Mouse (Mus musculus) midbrain, embryonic 16.5 days (tissue): Measurements from ENCODE around the gene Dclre1b. TPM values are rescaled to one million over a fixed set of nuclear protein-coding genes. Genes with fewer than 3 reads are reported as not detected.

Experiments used
- ATAC-seq: fragments of 200-750 bp; cut with Nextera tagmentation; 2 replicates; pipeline ENCODE4 v1.8.0; 2017; ENCODE audit warnings: moderate TSS enrichment
- H3K27ac ChIP-seq: fragments of 300-500 bp; sonication (generic); 2 replicates; pipeline ENCODE4 v1.5.1; 2014; ENCODE audit warnings: mild to moderate bottlenecking, low read length, mixed read lengths
- H3K27me3 ChIP-seq: fragments of 300-500 bp; sonication (generic); 2 replicates; pipeline ENCODE4 v1.6.1; 2014; ENCODE audit warnings: low read depth, low read length, mixed read lengths; ENCODE audit not compliant: control insufficient read depth, insufficient read depth
- H3K36me3 ChIP-seq: fragments of 300-500 bp; sonication (generic); 2 replicates; pipeline ENCODE4 v1.6.1; 2014; ENCODE audit warnings: mild to moderate bottlenecking, low read length, moderate library complexity, mixed read lengths; ENCODE audit not compliant: control insufficient read depth, insufficient read depth
- H3K4me1 ChIP-seq: fragments of 300-500 bp; sonication (generic); 2 replicates; pipeline ENCODE4 v1.6.1; 2014; ENCODE audit warnings: mild to moderate bottlenecking, low read length, mixed read lengths; ENCODE audit not compliant: control insufficient read depth, insufficient read depth
- H3K4me2 ChIP-seq: fragments of 300-500 bp; sonication (generic); 2 replicates; pipeline ENCODE4 v1.6.1; 2014; ENCODE audit warnings: mild to moderate bottlenecking, low read length, mixed read lengths
- H3K4me3 ChIP-seq: fragments of 300-500 bp; sonication (generic); 2 replicates; pipeline ENCODE4 v1.5.1; 2014; ENCODE audit warnings: low read depth, mild to moderate bottlenecking, low read length, moderate library complexity, mixed read lengths
- H3K9ac ChIP-seq: fragments of 300-500 bp; sonication (generic); 2 replicates; pipeline ENCODE4 v1.6.1; 2014; ENCODE audit warnings: low read depth, low read length, mixed read lengths
- H3K9me3 ChIP-seq: fragments of 300-500 bp; sonication (generic); replicated peaks from 2 replicates; pipeline ENCODE4 v1.6.1; 2014; ENCODE audit warnings: mild to moderate bottlenecking, low read length, mixed read lengths; ENCODE audit not compliant: control insufficient read depth, poor library complexity, severe bottlenecking
- WGBS: fragments of 180-500 bp; shearing (Covaris S2); extraction: QIAGEN DNeasy Blood & Tissue Kit; methylation state at CpG from one replicate; pipeline ENCODE4 v1.1.7; 2014; 5-methylcytosine and 5-hydroxymethylcytosine counted together
- polyA plus RNA-seq: library from polyadenylated mRNA; unstranded; fragments of >200 nt; fragmentation: Nextera tagmentation; extraction: Ambion mirVana; gene quantifications from 2 replicates; pipeline ENCODE4 v1.2.1, GENCODE M21; 2015

Gene Dclre1b
- polyA plus RNA-seq, 1 experiment from 2014 or later = 20.3 TPM

DNA sequence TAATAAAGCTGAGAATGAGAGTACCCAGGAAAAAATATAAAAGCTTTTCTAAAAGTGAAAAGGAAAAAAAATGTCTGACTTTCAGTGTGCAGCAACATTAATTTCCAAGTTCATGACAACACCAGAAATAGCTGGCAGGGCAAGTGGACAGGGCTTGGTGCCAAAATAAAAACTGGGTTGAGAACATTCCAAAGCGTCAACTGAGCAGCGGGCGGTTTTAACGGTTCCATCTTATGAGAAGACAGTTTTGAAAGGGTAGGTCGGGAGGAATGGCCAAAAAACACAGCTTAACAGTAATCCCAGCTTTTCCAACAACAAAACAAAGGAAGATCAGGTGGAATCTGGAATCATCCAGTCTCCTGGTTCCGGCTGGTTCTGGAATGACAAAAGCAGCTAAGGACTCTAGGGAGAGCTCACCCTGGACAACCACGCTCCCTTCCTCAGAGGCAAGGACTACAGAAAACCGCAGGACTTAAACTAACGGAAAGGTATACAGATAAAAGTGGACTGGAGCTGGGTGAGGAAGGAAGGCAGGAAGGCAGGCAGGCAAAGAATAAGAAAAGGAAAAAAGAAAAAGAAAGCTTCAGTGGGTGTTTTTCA, 37.6 kb downstream of the Dclre1b start:
- ATAC-seq = no peak
- Histone ChIP-seq H3K4me3 (no peak overlapping the region), H3K9me3 (no peaks in the 10 kb centered on the region), H3K27me3 (no peaks in the 10 kb centered on the region), H3K4me1 (peaks cover 5% of the 10 kb centered on the region; the same call in 1 of the 2 replicates), H3K36me3 (peaks cover 3% of the 10 kb centered on the region), H3K9ac (no peak overlapping the region), H3K27ac (no peak overlapping the region), H3K4me2 (no peak overlapping the region)
- 66% methylated on average over 9 of the region's 9 CpGs for WGBS

DNA sequence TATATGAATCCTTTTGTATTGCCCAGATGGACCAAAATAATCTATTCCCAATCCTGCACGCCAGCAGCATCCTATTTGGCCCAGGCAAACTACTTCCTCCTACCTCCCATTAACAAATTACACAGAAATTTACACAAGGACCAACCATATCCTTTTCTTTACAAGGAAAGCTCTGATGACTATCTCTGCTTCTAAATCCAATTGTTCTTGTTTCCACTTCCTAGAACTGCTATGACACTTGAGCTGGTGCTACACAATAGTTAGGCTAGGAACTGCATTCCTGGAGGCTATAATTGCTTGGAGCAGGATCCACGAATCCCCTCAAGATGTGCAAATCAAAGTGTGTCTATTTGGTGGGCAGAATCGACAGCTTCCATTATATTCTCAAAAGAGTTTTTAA, 42.5 kb downstream of the Dclre1b start:
- H3K36me3 ChIP-seq = peaks cover 10% of the 10 kb centered on the region
- ATAC-seq = no peak
- H3K27ac ChIP-seq = no peak overlapping the region
- H3K4me1 ChIP-seq = peaks cover 4% of the 10 kb centered on the region; the same call in 1 of the 2 replicates
- no peak overlapping the region for H3K9ac ChIP-seq
- no peak overlapping the region for H3K4me2 ChIP-seq
- H3K4me3 ChIP-seq = no peak overlapping the region
- WGBS = 69% methylated on average over 3 of the region's 3 CpGs
- no peaks in the 10 kb centered on the region for H3K9me3 ChIP-seq
- no peaks in the 10 kb centered on the region for H3K27me3 ChIP-seq

DNA sequence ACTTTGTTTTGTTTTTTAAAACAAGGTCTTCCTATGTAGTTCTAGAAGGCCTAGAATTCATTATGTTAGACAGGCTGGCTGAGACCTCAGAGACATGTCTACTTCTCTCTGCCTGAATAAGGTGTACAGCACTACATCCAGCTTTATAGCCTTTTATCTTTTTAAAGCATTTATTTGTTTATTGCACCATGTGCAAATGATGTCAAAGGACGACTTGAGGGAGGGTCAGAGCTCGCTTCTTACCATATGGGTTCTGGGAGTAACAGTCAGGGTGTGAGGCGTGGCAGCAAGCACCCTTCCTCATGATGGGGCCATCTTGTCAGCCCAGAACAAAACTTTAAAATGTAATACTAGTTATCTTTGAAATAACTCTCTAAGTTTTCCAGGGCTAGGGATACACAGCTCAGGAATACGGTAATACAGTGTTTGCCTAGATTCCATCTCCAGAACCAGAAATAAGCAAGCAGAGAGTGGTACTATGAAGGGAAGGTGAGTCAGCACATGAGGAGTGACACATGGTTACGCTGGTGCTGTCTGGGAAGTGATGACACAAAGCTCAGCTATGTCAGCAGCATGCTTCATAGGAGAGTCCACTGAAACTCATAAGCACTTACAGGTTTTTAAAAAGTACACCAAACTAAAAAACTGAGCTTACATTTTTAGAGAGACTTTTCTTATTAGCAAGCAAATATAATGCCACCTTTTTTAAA, 49.8 kb downstream of the Dclre1b start:
- peaks cover 22% of the 10 kb centered on the region for H3K36me3 ChIP-seq
- H3K9ac ChIP-seq = no peak overlapping the region
- H3K4me1 ChIP-seq = no peaks in the 10 kb centered on the region
- H3K4me2 ChIP-seq = no peak overlapping the region
- H3K27ac ChIP-seq = no peak overlapping the region
- 92% methylated on average over 5 of the region's 5 CpGs for WGBS
- H3K9me3 ChIP-seq = no peaks in the 10 kb centered on the region
- no peak for ATAC-seq
- H3K4me3 ChIP-seq = no peak overlapping the region
- H3K27me3 ChIP-seq = no peaks in the 10 kb centered on the region

DNA sequence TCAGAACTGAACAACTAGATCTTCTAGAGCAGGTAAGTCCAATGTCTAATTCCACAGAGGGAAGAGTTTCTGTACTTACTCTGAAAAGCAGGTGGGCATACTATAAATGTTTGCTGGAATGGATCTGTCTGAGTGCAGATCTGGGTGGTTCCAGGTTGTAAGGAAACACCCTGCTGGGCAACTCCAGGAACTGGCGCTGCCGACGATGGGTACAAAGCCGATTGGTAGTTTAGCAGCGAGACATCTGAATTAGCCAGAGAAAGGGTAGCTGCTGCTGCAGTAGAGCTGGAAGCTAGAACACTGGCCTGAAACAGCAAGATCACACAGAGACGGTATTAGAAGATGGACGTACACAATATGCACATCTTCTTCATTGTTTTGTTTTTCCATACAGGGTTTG, 50.8 kb downstream of the Dclre1b start:
- Histone ChIP-seq H3K27me3 (no peaks in the 10 kb centered on the region), H3K9me3 (no peaks in the 10 kb centered on the region), H3K4me2 (no peak overlapping the region), H3K4me1 (no peaks in the 10 kb centered on the region), H3K9ac (no peak overlapping the region), H3K36me3 (peaks cover 24% of the 10 kb centered on the region), H3K4me3 (no peak overlapping the region), H3K27ac (no peak overlapping the region)
- no peak for ATAC-seq
- 84% methylated on average over 7 of the region's 7 CpGs for WGBS

DNA sequence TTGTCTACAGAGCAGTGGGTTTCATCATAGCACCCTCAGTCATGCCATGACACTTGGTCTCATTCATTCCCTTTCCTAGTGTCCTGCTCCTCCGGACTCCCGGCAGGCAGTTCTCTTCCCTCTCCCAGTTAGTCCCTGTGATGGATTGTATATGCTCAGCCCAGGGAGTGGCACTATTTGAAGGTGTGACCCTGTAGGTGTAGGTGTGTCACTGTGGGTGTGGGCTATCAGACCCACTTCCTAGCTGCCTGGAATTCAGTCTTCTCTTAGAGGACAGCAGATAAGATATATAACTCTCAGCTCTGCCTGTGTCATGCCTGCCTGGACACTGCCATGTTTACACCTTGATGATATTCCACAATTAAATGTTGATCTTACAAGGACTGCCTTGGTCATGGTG, 52.3 kb downstream of the Dclre1b start:
- H3K9ac ChIP-seq = no peak overlapping the region
- no peak overlapping the region for H3K4me2 ChIP-seq
- no peak overlapping the region for H3K4me3 ChIP-seq
- no peaks in the 10 kb centered on the region for H3K9me3 ChIP-seq
- ATAC-seq = no peak
- no peak overlapping the region for H3K27ac ChIP-seq
- H3K4me1 ChIP-seq = no peaks in the 10 kb centered on the region
- H3K36me3 ChIP-seq = peaks cover 25% of the 10 kb centered on the region
- WGBS = 95% methylated on average over 2 of the region's 2 CpGs
- H3K27me3 ChIP-seq = no peaks in the 10 kb centered on the region

DNA sequence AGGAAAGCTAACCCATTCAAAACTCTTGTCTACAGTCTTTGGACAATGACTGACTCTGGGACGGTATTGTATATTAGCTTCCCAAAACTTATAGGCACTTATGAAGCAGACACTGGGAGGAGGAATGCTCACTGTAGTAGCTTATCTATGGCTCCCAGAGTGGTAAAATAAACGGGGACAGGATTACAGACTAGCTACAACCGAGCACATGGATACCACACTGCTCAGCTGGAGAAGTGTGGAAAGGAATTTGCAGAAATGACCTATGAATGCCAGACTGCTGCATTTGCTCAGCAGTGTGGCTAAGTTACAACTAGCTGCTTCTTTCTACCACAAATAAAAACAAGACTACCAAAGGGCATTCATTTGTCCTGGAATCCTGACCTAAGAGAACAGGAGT, 53.9 kb downstream of the Dclre1b start:
- H3K27me3 ChIP-seq = no peaks in the 10 kb centered on the region
- H3K4me2 ChIP-seq = no peak overlapping the region
- H3K9ac ChIP-seq = no peak overlapping the region
- peaks cover 29% of the 10 kb centered on the region for H3K36me3 ChIP-seq
- no peaks in the 10 kb centered on the region for H3K9me3 ChIP-seq
- ATAC-seq = no peak
- no peak overlapping the region for H3K4me3 ChIP-seq
- H3K4me1 ChIP-seq = no peaks in the 10 kb centered on the region
- 83% methylated on average over 3 of the region's 3 CpGs for WGBS
- no peak overlapping the region for H3K27ac ChIP-seq

DNA sequence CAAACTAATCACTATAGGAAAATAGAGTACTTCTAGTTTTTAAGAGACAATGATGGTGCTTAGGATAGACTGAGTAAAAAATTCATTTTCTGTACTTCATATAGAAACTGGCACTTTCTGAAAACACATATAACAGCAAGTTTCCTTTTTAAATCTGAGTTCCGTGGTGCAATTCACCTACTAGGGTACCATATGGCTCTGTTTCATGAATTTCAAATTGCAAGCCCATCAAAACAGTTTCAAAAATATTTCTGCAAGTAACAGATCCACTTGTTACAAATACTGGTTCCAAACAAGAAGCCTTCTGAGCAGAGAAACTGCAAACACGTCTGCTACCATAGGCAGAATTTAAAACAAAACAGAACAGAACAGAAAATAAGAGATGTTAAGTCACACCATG, 57.7 kb downstream of the Dclre1b start:
- Histone ChIP-seq H3K9ac (no peak overlapping the region), H3K4me1 (no peaks in the 10 kb centered on the region), H3K27me3 (no peaks in the 10 kb centered on the region), H3K4me3 (no peak overlapping the region), H3K36me3 (peaks cover 34% of the 10 kb centered on the region), H3K27ac (no peak overlapping the region), H3K9me3 (no peaks in the 10 kb centered on the region), H3K4me2 (no peak overlapping the region)
- no peak for ATAC-seq
- 92% methylated on average over 2 of the region's 2 CpGs for WGBS

Other genes with a start within 250 kb of the Dclre1b start
- 14.7 and 14.8 TPM in 2 replicates for gene Syt6, start 234.2 kb downstream of the Dclre1b start, polyA plus RNA-seq
- gene Atg4a-ps, start 163.4 kb downstream of the Dclre1b start, polyA plus RNA-seq = 0.11 and 0.29 TPM in 2 replicates
- gene Olfml3, start 71.4 kb downstream of the Dclre1b start, polyA plus RNA-seq = 4.6 and 5.3 TPM in 2 replicates
- gene Gm10964, start 70.1 kb downstream of the Dclre1b start, polyA plus RNA-seq = not detected in 2 replicates
- 11.1 and 11.5 TPM in 2 replicates for gene Hipk1, start 17.9 kb downstream of the Dclre1b start, polyA plus RNA-seq
- gene Ap4b1, start 76 bp upstream of the Dclre1b start, polyA plus RNA-seq = 20.5 and 22.8 TPM in 2 replicates
- 0.15 and 0.65 TPM in 2 replicates for gene Gm43064, start 129 bp upstream of the Dclre1b start, polyA plus RNA-seq
- 0.31 and 0.36 TPM in 2 replicates for gene Bcl2l15, start 23.2 kb upstream of the Dclre1b start, polyA plus RNA-seq
- gene Ptpn22, start 50.4 kb upstream of the Dclre1b start, polyA plus RNA-seq = 0.39 and 0.62 TPM in 2 replicates
- 22.3 and 22.8 TPM in 2 replicates for gene Rsbn1, start 104.7 kb upstream of the Dclre1b start, polyA plus RNA-seq
- 21.2 and 21.9 TPM in 2 replicates for gene Phtf1, start 158.7 kb upstream of the Dclre1b start, polyA plus RNA-seq